Mouse (Mus musculus) layer of hippocampus, adult 18-20 months (tissue): ENCODE measurements around the gene Lgr6. TPM values are rescaled to one million over a fixed set of nuclear protein-coding genes. Genes with fewer than 3 reads are reported as not detected.
A peak's percentile ranks its signal among the peaks of the same experiment; 100 is the strongest.

ENCODE experiments used
- DNase-seq, 2 experiments: peaks; one replicate each; pipeline ENCODE4 v3.0.0; 2022; ENCODE audit warnings: low spot score in 2 of 2
- long read RNA-seq: library from polyadenylated mRNA; stranded (forward); transcript quantifications from one replicate; pipeline ENCODE4 v2.0.0, GENCODE M21; 2021
- total RNA-seq, 2 experiments: library from RNA; stranded (reverse); gene quantifications; 2 replicates each; pipeline ENCODE4 v1.2.3; 2021

Lgr6 gene
- 1 to 10 TPM; 1.3 to 2.6 TPM for total RNA-seq
- long read RNA-seq, full-length matches to known transcripts, result 2 of 4 reads
- long read RNA-seq, partial matches to known transcripts, result 1 of 4 reads
- long read RNA-seq, other reads (novel, unspliced or antisense), result 1 of 4 reads

DNA sequence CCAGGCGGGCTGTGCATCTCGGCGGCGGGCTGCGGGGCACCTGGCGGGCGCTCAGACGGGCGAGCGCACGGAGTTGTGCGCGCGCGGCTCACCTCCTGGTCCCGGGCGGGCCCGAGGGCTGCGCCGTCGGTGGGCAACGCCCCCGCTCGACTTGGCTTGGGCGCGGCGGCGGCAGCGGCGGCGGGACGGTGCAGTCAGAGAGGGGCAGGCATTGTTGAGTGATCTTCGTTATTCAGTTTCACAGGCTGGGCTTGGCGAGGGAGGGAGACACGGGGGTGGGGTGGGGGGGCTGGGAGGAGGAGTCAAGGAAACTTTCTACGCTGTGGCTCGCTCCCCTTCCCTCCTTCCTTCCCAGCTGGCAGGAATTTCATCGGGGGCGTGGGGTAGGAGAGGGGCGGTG is at the start of gene Lgr6:
Gene Lgr6 (minus strand): TSS at position 153 of the 400 bp plus-strand sequence.
- no peak for DNase-seq

DNA sequence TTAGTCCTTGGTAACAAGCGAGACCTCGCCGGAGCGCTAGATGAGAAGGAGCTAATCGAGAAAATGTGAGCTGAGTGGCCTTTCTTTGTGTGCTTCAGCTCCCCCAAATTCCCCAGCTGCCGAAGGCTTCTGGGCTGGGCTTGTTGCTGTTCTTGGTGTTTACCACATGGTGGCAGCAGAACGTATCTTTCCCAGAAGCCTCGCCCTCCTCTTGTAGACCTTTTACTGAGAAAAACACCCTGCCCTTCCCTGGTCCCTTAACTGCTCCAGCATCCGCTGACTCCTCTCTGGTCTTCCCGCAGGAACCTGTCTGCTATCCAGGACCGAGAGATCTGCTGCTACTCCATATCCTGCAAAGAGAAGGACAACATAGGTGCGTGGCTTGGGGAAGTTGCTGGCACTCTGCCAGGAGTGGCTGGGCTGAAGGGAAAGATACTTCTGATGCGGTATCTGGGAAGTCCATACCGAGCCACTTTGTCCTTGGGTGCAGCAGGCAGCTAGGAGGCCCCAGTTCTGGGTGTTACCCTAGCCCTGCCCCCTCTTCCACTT is 49.4 kb upstream of the Lgr6 start:
- DNase-seq, result peak; percentile 85 to 92

DNA sequence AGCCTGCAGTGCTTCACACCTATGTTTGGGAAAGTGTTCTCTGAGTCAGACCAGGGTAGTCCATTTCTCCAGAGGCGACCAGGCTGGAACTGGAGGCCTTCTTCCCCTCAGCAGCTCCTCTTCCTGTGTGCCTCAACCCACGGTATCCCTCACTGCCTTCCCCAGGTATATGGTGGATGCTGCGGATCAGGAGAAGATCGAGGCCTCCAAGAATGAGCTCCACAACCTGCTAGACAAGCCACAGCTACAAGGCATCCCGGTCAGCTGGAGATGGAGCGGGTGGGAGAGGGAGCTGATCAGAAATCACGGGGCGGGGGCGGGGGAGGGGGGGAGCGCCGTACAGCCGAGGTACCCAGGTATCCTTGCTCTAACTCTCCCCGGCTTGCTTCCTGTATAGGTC is 48.9 kb upstream of the Lgr6 start:
- DNase-seq, result no peak

DNA sequence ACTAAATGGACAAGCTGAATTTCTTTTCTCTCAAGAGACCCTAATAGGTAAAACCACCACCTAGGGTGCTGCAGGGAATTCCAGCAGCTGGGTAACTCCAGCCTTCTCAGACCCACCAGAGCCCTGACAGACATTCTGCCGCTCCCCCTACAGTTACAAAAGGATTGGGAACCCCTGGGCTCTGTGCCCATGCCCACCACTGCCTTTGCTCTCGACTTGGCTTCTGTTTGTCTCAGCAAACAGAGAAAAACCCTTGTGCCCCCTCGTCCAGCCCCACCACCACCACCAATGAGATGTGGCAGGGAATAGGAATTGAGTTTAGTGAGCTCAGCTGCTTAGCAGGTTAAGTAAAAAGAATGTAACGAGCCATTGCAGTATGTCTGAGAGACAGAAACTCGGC is 43.9 kb upstream of the Lgr6 start:
- no peak for DNase-seq

DNA sequence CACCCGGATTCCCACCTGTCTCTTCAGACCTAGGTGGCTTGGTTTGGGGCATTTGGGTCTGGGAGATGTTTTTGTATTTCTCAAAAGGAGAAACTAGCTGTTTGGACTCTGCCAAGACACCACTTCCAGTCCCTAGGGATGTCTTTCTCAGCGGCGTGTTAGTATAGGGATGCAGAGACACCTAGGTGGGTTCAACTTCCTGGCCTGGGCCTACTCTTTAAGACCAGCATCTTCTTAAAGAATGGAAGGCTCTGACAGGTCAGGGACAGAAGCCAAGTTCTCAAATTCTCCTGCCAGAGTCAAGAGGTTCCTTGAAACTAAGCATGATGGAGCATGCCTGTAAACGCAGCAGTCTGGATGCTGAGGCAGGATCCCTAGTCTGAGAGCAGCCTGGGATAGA is 43.4 kb upstream of the Lgr6 start:
- DNase-seq, result peak in 1 of 2 experiments; percentile 13

DNA sequence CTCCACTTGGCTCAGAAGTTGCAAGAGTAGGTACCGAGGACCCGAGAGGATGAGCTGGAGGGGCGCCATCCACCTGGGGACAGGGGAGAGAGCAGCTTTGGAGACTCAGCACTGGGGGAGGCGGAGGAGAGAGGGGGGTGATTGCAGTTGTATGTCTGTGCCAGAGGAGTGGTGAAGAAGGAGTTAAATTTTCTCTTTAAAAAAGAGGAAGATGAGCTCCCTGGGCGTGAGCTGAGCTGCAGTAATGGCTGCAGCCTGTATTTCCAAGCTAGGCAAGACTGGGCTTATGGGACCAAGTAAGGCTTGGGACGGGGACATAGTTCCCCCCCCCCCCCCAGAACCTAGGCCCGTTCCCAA is 42.6 kb upstream of the Lgr6 start:
- DNase-seq, result no peak

DNA sequence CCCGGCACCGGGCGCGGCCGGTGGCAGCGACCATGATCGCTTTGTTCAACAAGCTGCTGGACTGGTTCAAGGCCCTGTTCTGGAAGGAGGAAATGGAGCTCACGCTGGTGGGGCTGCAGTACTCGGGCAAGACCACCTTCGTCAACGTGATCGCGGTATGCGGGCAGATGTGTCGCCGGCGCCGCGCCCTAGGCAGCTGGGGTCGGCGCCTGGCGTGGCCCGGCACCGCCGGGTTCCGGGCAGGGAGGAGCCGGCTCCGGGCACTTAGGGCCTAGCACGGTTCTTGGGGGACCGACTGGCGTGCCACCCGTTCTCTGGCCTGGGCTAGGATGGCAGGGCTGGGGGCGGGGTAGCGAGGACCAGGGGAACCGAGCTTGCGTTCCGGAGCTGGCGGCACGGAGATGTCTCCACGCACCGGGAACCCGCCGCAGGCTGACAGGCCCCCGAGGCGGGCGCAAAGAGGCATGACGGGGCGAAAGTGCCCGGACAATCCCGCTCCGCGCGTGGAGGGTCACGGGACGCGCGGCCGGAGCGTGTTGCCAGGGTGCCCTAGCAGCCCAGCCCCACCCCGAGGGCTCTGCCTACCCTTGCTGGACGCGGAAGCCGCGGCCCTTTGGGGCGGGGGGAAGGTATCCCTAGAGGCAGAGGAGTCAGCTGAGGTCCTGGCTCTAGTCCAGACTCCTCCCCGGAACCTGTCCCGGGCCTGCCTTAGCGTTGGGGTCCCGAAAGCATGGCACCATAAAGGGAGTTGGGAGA is 42.0 kb upstream of the Lgr6 start:
- peak; percentile 71 to 81 for DNase-seq

DNA sequence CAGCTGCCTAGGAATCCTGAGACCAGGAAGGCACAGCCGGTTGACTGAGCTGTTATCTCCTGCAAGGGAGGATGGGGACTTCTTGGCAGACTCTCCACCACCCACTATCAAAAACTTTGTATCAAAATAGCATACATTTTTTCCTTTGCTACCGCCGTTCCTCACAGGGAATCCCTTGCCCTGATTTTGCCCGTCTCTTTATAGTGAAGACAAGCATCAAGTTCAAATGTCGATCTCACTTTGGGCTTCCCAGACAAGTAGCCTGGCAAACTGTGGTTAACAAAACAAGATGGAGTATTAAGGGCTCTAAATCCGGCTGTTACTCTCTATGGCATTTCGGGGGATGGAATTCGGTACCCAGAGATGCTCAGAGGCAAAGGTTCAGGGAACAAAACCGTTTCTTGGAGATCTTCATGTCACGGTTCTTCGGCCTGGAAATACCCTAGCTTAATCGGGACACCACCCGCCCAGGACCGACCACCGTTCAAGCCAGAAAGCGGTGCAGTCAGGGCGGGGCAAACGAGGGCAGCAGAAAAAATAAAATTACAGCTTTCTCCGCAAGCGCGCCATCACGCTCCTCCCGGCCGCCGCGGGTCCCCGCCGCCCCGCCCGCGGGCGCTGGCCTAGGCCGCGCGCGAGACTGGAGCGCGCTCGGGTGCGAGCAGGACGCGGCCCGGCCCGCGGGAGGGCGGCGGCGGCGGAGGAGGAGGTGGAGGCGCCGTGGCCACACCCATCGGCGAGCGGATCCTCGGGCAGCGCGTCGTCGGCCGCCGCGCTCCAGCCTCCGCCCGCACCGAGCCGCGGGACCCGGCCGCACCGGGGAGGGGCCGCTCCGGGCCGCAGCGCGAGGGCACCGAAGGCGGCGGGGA is 41.2 kb upstream of the Lgr6 start, which contains the start of gene Arl8a:
Gene Arl8a (plus strand): TSS at position 748 of the 869 bp plus-strand sequence.
- DNase-seq, result peak; percentile 84 to 88

DNA sequence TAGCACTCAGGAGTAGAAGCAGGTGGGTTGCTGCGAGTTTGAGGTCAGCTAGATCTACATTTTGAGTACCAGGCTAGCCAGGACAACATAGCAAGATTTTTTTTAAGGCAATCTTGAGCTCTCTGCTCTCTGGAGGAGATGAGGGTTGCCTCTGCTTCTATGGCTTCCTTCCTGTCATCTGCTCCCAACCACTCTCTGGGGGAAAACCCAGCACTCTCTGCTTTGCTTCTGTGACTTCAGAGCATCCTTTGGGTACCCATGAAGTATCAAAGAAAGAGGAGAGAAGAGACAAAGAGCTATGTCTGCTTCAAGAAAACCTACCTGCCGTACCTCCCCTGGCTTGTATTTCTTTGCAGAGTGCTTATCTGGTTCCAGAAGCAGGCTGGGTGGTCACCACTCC is 38.9 kb upstream of the Lgr6 start:
- no peak for DNase-seq

DNA sequence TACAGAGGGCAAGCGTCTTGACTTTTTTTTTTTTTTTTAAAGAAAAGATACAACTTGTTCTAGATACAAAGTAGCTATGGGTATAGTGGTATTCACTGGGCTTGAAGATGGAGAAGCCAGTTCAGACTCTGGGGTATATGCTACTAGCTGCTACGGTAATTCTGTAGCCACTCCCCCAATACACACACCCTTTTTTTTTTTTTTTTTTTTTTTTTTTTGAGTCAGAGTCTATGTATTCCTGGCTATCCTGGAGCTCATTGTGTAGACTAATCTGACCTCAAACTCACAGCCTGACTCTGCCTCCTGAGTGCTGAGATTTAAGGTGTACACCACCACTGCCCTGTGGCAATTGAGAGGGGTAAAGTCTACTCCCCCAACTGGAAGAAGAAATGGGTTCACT is 37.4 kb upstream of the Lgr6 start:
- no peak for DNase-seq

DNA sequence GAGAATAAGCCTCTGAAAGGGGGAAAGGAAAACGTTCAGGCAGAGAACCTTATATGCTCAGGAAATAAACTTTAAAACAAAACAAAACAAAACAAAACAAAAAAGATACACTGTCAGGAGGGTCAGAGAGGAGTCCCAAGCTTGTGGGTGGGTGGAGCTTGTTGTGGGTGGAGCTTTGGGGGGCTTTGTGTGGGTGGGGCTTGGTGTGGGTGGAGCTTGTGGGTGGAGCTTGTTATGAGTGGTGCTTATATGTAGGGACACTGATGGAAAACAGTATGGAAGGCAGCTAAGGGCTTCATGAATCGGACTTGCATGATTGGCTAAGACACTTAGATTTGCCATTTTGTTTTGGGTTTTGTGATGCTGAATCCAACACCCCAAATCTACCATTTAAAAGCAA is 34.8 kb upstream of the Lgr6 start:
- no peak for DNase-seq

DNA sequence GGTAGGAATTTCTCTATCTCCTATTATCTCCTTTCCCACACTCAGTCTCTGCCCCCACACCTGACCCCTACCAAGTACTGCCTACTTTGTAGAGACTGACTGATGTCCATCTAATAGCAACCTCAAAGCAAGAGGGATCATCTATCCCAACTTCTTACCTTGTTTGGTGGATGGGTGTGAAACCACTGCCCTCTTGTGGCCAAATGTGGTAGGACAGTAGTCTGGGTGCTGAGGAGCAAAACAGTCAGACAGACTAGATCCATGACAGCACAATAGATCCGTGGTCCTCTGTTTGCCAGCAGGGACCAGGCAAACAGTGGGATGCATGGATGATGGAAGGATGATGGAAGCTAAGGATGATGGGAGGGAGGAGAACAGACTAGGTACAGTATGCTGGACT is 31.4 kb upstream of the Lgr6 start:
- DNase-seq, result peak in 1 of 2 experiments; percentile 86

DNA sequence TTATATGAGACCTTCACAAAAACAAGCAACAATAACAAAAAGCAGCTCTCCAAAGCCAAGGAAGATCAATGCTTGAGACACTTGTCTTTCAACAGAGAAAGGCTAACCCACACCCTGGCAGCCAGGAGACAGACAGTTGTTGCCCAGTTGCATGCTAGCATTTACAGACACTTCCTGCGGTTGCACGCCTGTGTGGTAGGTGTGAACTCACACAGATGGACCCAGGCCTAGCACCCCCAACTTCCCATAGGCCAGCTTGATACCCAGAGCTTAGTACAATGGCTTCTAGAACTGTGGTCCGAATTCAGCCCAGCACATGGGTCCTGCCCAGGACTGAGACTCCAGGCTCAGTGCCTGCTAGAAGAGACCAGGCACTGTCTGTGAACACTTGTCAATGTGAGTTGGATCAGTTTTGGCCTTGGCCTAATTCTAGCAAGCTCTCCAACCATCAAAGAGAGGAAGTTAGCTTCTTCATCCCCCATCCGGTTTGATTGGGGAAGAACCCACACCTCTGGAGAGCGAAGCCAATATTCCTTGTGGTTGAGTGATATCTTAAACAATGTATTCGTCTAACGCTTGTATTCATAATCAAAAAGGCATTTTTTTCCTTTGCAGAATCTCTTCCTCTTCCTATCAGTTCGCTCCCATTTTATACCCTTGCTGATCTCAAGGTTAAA is 30.2 kb upstream of the Lgr6 start:
- DNase-seq, result no peak

DNA sequence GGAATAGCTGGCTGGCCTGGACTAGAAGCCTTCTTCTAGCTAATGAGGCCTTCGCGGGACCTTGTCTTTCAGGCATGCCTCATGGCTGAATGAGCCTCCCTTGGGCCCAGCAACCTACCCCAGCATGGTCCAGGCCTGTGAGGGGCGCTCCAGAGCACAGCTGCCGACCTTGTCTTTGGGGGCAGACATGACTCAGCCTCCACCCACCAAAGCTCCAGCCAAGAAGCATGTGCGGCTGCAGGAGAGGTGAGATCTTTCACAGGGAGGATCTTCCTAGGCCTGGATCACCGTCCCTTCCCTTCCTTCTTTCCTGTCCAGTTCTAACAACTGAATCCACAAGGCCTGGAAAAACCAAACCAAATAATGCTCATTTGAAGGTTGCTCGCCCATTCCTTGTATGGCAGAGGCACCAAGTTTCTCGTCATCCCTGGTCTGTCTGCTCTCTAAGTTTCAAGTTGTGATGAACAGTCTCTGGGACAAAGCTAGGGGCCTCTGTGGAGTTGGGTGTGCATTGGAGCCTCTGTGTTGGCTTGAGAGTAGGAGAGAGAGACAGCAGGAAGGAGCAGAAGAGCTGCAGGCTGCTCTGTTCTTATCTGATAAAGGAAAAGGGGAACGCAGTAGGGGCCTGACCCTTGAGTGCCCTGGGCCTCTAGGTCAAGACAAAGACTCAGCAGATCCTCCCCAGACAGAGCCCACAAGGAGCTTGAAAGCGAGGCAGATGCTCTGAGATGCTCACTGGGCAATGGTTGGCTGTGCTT is 28.8 kb upstream of the Lgr6 start:
- DNase-seq, result no peak

DNA sequence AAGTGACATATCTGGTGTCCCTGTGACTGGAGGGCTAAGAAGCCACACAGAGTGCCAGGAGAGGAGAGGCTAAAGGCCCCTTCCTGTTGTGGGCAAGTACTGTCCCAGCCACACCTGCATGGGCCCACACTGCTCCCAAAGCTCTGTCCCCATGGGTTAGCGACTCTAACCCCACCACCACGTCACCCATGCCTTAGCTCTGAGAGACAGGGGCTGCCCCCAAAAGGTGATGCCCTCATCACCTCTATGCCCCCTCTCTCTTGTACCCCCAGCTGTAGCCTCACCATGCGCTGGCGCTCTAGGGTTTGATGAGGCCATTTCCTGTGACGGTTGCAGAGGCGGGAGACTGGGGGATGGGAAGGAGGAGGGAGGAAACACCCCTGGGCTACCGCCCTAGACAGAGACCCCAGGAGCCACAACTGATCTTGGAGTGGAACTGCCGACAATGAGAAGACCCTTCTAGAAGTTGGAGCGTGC is 27.9 kb upstream of the Lgr6 start:
- no peak for DNase-seq

DNA sequence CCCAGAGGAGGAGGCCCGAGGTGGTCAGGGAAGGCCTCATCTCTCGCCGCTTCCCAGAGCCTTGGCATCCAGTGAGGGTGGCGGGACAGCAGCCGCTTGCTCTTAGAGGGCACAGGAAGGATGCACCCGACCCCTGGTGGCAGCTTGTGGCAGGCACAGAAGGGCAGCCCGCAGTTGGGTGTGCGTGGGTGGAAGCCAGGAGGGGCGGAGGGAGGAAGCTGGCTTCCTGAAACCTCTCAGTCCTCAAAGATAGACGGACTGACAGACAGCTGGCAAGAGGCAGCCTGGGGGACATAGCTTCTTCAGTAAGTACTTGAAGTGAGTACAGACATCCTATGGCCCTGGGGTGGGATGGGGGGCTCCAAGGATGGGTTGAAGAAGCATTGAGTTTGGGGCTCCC is 27.4 kb upstream of the Lgr6 start, which contains the start of gene Ptpn7:
Gene Ptpn7 (plus strand): TSS at position 228 of the 400 bp plus-strand sequence.
- peak in 1 of 2 experiments; percentile 33 for DNase-seq

DNA sequence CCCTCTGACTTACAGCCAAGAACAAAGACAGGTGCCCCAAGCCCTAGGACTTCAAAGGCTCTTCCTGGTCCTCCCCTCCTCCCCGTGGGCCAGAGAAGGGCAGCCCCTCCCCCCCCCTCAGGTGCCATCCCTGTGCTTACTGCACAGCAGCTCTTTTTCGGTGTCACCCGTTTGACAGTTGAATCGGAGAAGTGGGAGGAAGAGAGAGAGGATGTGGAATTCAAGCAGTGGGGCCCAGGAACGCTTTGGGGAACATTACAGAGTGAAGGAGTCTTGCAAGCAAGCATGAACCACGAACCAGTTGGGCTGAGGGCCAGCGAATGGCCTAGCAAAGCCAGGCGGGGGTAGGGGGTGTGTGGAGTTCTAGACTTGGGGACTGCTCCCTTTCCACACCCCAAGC is 26.5 kb upstream of the Lgr6 start:
- DNase-seq, result no peak

DNA sequence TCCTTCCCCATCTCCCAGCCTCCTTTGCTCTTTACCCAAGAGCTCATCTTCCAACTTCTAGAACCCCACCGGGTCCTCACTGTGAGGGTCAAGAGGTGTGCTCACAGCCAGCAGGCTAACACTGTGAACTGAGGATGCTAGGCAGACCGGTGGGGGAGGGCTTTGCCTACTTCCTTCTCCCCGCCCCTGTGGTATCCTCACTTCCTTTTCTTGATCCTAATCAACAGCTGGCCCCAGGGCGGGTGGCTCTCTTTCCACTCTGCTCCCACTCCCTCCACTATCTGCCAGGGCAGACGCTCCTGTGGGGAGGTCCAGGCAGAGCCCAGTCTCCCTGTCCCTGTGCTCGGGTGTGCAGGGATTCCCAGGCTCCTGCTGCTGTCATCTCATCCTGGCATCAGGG is 26.0 kb upstream of the Lgr6 start:
- DNase-seq, result no peak

DNA sequence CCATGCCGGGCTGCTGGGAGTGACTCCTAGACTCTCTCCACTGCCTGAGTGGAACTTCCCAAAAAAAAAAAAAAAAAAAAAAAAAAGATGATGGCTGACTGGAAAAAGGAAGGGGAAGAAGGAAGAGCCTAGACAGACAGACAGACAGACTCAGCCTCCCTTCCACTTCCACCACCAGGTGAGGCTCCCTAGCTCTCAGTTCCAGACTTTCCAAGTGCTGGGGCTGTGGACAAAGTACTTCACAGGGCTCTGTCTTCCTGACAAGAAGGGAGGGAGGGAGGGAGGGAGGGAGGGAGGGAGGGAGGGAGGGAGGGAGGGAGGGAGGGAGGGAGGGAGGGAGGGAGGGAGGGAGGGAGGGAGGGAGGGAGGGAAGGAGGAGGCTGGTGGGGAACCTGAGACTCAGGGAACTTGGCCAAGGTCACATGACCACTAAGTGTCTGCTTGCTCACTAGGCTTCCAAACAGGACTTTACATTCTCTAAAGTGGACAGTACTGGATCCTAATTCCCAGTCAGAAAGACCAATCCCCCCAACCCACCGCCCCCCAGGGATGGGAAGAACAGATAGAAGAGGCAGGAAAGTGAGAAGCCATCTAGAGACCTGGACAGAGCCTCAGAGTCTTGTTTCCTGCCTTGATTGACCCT is 25.4 kb upstream of the Lgr6 start:
- DNase-seq, result no peak
